Mouse (Mus musculus) cerebellum, adult 2 months (tissue): ENCODE data around the gene Olfr640. TPM values are rescaled to one million over a fixed set of nuclear protein-coding genes. Genes with fewer than 3 reads are reported as not detected.

Source experiments
- DNase-seq, 2 experiments: peaks; one replicate each; pipeline ENCODE4 v3.0.0; 2021
- H3K27ac ChIP-seq: fragments of 200-500 bp; 2 replicates; pipeline ENCODE4 v1.5.1; 2012; ENCODE audit warnings: low read length, control low read depth, inconsistent platforms; ENCODE audit not compliant: insufficient read depth
- H3K27me3 ChIP-seq: fragments of 200-500 bp; 2 replicates; pipeline ENCODE4 v1.6.1; 2012; ENCODE audit warnings: inconsistent platforms, mild to moderate bottlenecking, low read length, moderate library complexity; ENCODE audit not compliant: control insufficient read depth, insufficient read depth
- H3K4me1 ChIP-seq: fragments of 200-500 bp; 2 replicates; pipeline ENCODE4 v1.6.1; 2011; ENCODE audit warnings: low read length; ENCODE audit not compliant: control insufficient read depth, insufficient read depth
- H3K4me3 ChIP-seq: fragments of 200-500 bp; replicated peaks from 2 replicates; pipeline ENCODE3; 2011; ENCODE audit warnings: mild to moderate bottlenecking, low read depth, low read length, control low read depth; ENCODE audit not compliant: insufficient read depth
- CTCF ChIP-seq: fragments of 200-500 bp; IDR thresholded peaks from 2 replicates; pipeline ENCODE4 v1.5.1; 2011; ENCODE audit warnings: low read depth, mild to moderate bottlenecking, control low read depth, low read length, moderate library complexity, borderline replicate concordance; ENCODE audit not compliant: insufficient read depth
- POLR2A ChIP-seq: fragments of 200-500 bp; IDR thresholded peaks from 2 replicates; pipeline ENCODE4 v1.6.1; 2011; ENCODE audit warnings: low read length, control low read depth, borderline replicate concordance; ENCODE audit not compliant: insufficient read depth
- WGBS: fragments of 180-500 bp; shearing (Covaris S2); methylation state at CpG from one replicate; pipeline ENCODE4 v1.1.7; 2018; 5-methylcytosine and 5-hydroxymethylcytosine counted together
- polyA plus RNA-seq: library from polyadenylated mRNA; depleted of rRNA; stranded (reverse); fragments of >200 nt; gene quantifications from 2 replicates; pipeline ENCODE4 v1.2.3, GENCODE M21; 2012; rRNA removed

Gene Olfr640
- not detected in 2 replicates for polyA plus RNA-seq

- TF ChIP-seq CTCF (no peak), POLR2A (no peak)
- H3K4me3 ChIP-seq: no peak within 1 kb of the TSS
- H3K4me1 ChIP-seq: no peaks in the 10 kb centered on the region
- DNase-seq: no peak
- WGBS: 74% methylated on average over 6 of the region's 6 CpGs
- H3K27me3 ChIP-seq: no peaks in the 10 kb centered on the region
- no peak within 1 kb of the TSS for H3K27ac ChIP-seq
These were observed at the start of gene Olfr640 for GRCm38 (mm10) chr7:104025473-104025872. Gene Olfr640 (minus strand): TSS chr7:104025573.

- Histone ChIP-seq H3K4me3 (no peak within 1 kb of the TSS), H3K27ac (no peak within 1 kb of the TSS), H3K27me3 (no peaks in the 10 kb centered on the region), H3K4me1 (no peaks in the 10 kb centered on the region)
- 62% methylated on average over 2 of the region's 2 CpGs for WGBS
- DNase-seq: no peak
- TF ChIP-seq POLR2A (no peak), CTCF (no peak)
These were observed 46.4 kb upstream of the Olfr640 start, which contains the start of gene Olfr644 for GRCm38 (mm10) chr7:104071769-104072168. Gene Olfr644 (minus strand): TSS chr7:104071869.

GRCm38 (mm10) chr7:104061345-104061744 lies 36.0 kb upstream of the Olfr640 start, which contains the start of gene 4930516K23Rik:
Gene 4930516K23Rik (minus strand): TSS chr7:104061445.
- Histone ChIP-seq H3K4me1 (no peaks in the 10 kb centered on the region), H3K27me3 (no peaks in the 10 kb centered on the region), H3K27ac (no peak within 1 kb of the TSS), H3K4me3 (no peak within 1 kb of the TSS)
- 36% methylated on average over 2 of the region's 2 CpGs for WGBS
- TF ChIP-seq CTCF: no peak
- TF ChIP-seq POLR2A: no peak
- no peak for DNase-seq

- DNase-seq: no peak
- 85% methylated on average over 1 of the region's 1 CpGs for WGBS
- no peak overlapping the region for H3K4me3 ChIP-seq
- H3K4me1 ChIP-seq: no peaks in the 10 kb centered on the region
- H3K27ac ChIP-seq: no peak overlapping the region
- H3K27me3 ChIP-seq: no peaks in the 10 kb centered on the region
- TF ChIP-seq CTCF: no peak
- no peak for TF ChIP-seq POLR2A
These were observed 33.8 kb upstream of the Olfr640 start for GRCm38 (mm10) chr7:104059215-104059614.

GRCm38 (mm10) chr7:104052566-104052965 lies 27.2 kb upstream of the Olfr640 start, which contains the start of gene Olfr642:
Gene Olfr642 (minus strand): TSS chr7:104052666.
- Histone ChIP-seq H3K27ac (no peak within 1 kb of the TSS), H3K4me3 (no peak within 1 kb of the TSS), H3K27me3 (no peaks in the 10 kb centered on the region), H3K4me1 (no peaks in the 10 kb centered on the region)
- no peak for TF ChIP-seq POLR2A
- TF ChIP-seq CTCF: no peak
- no peak for DNase-seq
- 41% methylated on average over 1 of the region's 1 CpGs for WGBS

- Histone ChIP-seq H3K4me1 (no peaks in the 10 kb centered on the region), H3K4me3 (no peak overlapping the region), H3K27ac (no peak overlapping the region), H3K27me3 (no peaks in the 10 kb centered on the region)
- no peak for DNase-seq
- WGBS: 86% methylated on average over 4 of the region's 4 CpGs
- no peak for TF ChIP-seq POLR2A
- no peak for TF ChIP-seq CTCF
These were observed 25.4 kb upstream of the Olfr640 start for GRCm38 (mm10) chr7:104050745-104051144.

- 57% methylated on average over 1 of the region's 1 CpGs for WGBS
- no peak for TF ChIP-seq POLR2A
These were observed 9.8 kb upstream of the Olfr640 start, which contains the start of gene Olfr641 for GRCm38 (mm10) chr7:104035145-104035544. Gene Olfr641 (plus strand): TSS chr7:104035445.

GRCm38 (mm10) chr7:104026978-104027377 lies 1.6 kb upstream of the Olfr640 start:
- no peaks in the 10 kb centered on the region for H3K27me3 ChIP-seq
- DNase-seq: no peak
- TF ChIP-seq CTCF (no peak), POLR2A (no peak)
- H3K27ac ChIP-seq: no peak overlapping the region
- H3K4me3 ChIP-seq: no peak overlapping the region
- WGBS: 68% methylated on average over 3 of the region's 3 CpGs
- no peaks in the 10 kb centered on the region for H3K4me1 ChIP-seq

More at GRCm38 (mm10) chr7:104035145-104035544, 9.8 kb upstream of the Olfr640 start, which contains the start of gene Olfr641:
- H3K4me3 ChIP-seq: no peak within 1 kb of the TSS
- H3K27me3 ChIP-seq: no peaks in the 10 kb centered on the region
- no peak within 1 kb of the TSS for H3K27ac ChIP-seq
- no peak for DNase-seq
- no peaks in the 10 kb centered on the region for H3K4me1 ChIP-seq

- Histone ChIP-seq H3K27me3 (no peaks in the 10 kb centered on the region), H3K27ac (no peak overlapping the region), H3K4me1 (no peaks in the 10 kb centered on the region), H3K4me3 (no peak overlapping the region)
- TF ChIP-seq CTCF (no peak), POLR2A (no peak)
- WGBS: 94% methylated on average over 6 of the region's 6 CpGs
- no peak for DNase-seq
These were observed 3.7 kb downstream of the Olfr640 start for GRCm38 (mm10) chr7:104021651-104022050.
